Mouse (Mus musculus) retina, postnatal 7 days (tissue): ENCODE measurements around the gene Ier2.
"Not testable (repeated sequence)": the region's sequence is repeated elsewhere in the genome, so short reads cannot be mapped to it uniquely, and the experiment has no call there.

Experiments
- DNase-seq: peaks from one replicate; pipeline ENCODE4 v3.0.0-alpha.2; 2012; ENCODE audit warnings: low read depth, low spot score

The Ier2 gene

GRCm38 (mm10) chr8:84639162-84640009 lies 23.3 kb downstream of the Ier2 start:
- peak; percentile 94 for DNase-seq

GRCm38 (mm10) chr8:84638555-84639161 lies 24.0 kb downstream of the Ier2 start:
- no peak for DNase-seq

- DNase-seq = no peak
These were observed 24.6 kb downstream of the Ier2 start for GRCm38 (mm10) chr8:84637946-84638554.

GRCm38 (mm10) chr8:84636051-84636691 lies 26.5 kb downstream of the Ier2 start:
- no peak for DNase-seq

- DNase-seq = no peak
These were observed 27.1 kb downstream of the Ier2 start for GRCm38 (mm10) chr8:84635397-84636050.

GRCm38 (mm10) chr8:84634849-84635304 lies 27.8 kb downstream of the Ier2 start:
- DNase-seq = no peak

- no peak for DNase-seq
These were observed 28.6 kb downstream of the Ier2 start for GRCm38 (mm10) chr8:84633841-84634584.

GRCm38 (mm10) chr8:84631813-84632212 lies 30.8 kb downstream of the Ier2 start:
- DNase-seq = no peak

GRCm38 (mm10) chr8:84630145-84630544 lies 32.5 kb downstream of the Ier2 start:
- no peak for DNase-seq

- no peak for DNase-seq
These were observed 33.1 kb downstream of the Ier2 start for GRCm38 (mm10) chr8:84629586-84629985.

- not testable (repeated sequence) for DNase-seq
These were observed 39.2 kb downstream of the Ier2 start for GRCm38 (mm10) chr8:84623425-84623824.

- DNase-seq = no peak
These were observed 41.5 kb downstream of the Ier2 start for GRCm38 (mm10) chr8:84621102-84621625.

- no peak for DNase-seq
These were observed 45.6 kb downstream of the Ier2 start for GRCm38 (mm10) chr8:84617005-84617404.

- no peak for DNase-seq
These were observed 46.8 kb downstream of the Ier2 start for GRCm38 (mm10) chr8:84615666-84616485.

GRCm38 (mm10) chr8:84614512-84615223 lies 48.0 kb downstream of the Ier2 start:
- DNase-seq = no peak
